Mouse (Mus musculus): ENCODE results near the gene Epb41l5.

- TF ChIP-seq TAL1 (IDR thresholded peaks at IDR 0.05; ENCODE audit: low read length) (no peak), GATA1 (IDR thresholded peaks at IDR 0.05; ENCODE audit: low read length) (no peak)
Measured at GRCm38 (mm10) chr1:119536122-119536521, 112.7 kb downstream of the Epb41l5 start.

Data from erythroblast, embryonic 14.5 days (primary cell).